Mouse (Mus musculus) spleen, postnatal 14 days (tissue): ENCODE data around the gene Mme.

Experiments used
- DNase-seq, 2 experiments: peaks; one replicate each; pipeline ENCODE4 v3.0.0; 2021 to 2022; ENCODE audit warnings: low spot score in 2 of 2

The Mme gene

DNA sequence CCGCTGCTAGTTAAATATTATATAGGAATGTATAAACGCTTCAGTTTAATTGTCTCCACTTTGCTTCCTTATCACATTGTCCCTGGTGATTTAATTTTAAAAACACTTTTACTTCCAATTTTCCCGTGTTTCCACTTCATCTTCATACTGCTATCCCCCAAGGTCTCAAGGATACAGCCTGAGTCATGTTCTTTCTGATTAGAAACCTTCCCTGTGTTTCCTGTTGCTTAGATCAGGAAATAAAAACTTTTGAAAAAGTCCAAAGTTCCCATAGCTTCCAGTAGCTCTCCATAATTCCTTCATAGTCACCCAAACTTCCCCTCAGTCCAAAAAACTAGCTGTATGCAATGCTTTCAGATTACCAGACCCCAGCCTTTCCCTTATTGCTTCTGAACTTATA is 109.4 kb downstream of the Mme start:
- DNase-seq = no peak

- DNase-seq = no peak
Measured at GRCm38 (mm10) chr3:63351680-63352260, 110.4 kb downstream of the Mme start.

GRCm38 (mm10) chr3:63359512-63359911 is 118.2 kb downstream of the Mme start:
- no peak for DNase-seq

- DNase-seq = no peak
Measured at GRCm38 (mm10) chr3:63384989-63385388, 143.7 kb downstream of the Mme start.

DNA sequence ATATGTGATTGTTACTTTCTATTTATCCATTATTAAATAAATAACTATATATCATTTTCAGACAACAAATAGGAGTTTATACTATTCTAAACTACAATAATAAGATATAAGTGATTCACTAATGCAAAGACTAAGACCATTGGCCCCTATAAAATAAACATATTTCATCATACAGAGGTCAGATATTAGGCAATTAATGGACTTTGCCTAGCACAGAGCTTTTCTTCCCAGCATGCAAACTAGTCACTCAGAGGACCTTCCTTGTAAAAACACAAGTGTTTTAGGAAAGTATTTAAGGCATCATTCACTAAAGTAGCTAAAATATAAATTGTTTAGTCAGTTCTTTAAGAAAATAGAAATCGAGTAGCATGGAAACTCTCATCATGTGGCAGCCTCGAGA is 149.4 kb downstream of the Mme start:
- DNase-seq = no peak

GRCm38 (mm10) chr3:63391348-63391747 is 150.0 kb downstream of the Mme start:
- DNase-seq = no peak

DNA sequence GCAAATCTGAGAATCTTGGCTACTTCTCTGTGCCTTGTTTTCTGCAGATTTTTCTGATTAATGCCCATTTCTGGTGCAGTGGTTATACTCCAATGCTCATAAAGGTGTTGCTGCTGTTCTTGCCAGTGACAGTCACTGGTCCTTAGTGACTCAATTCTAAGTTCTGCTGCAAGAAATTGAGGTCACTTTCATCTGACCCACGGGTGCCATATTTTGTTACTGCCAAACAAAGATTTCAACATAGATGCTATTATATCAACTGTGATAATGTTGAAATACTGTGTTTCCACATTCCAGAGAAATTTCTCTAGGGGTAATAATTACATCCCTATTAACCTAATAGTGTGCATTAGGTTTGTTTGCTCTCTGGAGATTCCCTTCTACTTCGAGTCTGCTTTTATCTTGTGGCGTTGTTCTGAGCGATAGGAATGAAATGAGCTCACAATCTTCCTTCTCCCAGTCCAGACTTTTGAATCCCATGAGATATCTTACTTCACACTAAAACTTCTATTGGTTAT is 153.1 kb downstream of the Mme start:
- DNase-seq = no peak

GRCm38 (mm10) chr3:63398171-63398570 is 156.8 kb downstream of the Mme start:
- DNase-seq = no peak

- no peak for DNase-seq
Measured at GRCm38 (mm10) chr3:63406438-63406837, 165.1 kb downstream of the Mme start.

GRCm38 (mm10) chr3:63411006-63411405 is 169.7 kb downstream of the Mme start:
- DNase-seq = no peak

DNA sequence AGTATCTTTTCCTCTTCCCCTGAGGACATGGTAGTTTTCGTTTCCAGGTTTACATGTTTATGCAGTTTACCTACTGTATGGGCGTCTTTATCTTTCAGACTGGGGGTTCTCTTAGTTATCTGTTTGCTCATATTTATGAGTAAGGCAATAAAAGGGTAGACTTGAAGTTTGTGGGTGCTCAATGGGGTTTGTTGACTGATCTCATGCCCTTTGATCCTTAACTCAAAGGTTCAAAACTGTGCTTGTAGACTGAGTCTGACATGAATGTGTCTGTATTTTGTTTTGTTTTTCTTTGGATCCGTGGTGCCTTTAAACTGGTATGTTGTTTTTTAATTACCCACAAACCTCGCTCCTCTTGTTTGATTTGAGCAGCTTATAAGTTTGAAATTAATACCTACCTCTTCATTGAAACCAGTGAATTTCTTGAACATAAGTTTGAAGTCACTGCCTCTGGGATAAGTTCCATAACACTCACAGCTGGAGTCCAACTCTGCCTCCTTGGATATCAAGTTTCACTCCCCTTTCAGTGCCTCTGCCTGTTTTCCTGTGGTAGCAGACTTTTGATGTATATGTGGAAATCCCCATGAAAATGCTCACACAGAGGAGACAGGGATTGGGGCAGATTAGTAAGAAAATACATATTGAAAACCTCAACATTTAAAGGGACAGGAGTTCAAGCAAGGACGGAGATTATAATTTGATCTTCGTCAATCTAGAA is 171.0 kb downstream of the Mme start:
- DNase-seq = no peak

- DNase-seq = no peak
Measured at GRCm38 (mm10) chr3:63413046-63413911, 171.9 kb downstream of the Mme start.

DNA sequence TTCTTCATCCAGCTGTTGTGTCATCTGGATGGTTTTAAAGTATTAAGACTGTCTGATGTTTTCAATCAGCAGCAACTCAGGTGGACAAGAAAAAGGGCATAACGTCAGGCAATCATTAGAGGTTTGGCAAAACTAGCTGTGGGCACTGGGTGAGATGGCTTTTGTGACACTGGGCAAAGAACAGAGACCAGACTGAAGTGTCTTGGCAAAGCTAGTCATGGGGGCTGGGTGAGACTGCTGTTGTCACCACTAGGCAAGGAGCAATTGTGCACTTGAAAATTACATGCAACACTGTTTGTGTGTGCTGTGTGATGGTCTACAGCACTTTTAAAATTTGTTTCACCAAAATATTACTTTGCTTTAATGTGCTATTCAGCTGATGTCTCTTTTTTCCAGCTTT is 175.9 kb downstream of the Mme start:
- DNase-seq = no peak

DNA sequence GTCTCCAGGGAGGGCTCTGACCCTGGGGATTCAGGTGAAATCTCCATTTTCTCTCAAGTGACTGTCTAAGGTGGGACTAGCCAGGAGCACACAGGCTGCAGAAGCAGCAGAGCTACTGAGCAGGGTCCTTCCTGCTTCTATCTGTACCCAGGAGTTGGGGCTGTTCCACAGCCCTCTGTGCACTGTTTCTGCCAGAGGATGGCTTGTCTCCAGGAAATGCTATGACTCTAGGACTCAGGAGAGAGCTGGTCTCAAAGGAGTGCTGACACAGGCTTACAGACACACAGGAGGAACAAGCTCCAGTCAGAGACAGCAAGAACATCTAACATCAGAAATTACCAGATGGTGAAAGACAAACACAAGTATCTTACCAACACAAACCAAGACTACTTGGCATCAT is 176.4 kb downstream of the Mme start:
- no peak for DNase-seq

DNA sequence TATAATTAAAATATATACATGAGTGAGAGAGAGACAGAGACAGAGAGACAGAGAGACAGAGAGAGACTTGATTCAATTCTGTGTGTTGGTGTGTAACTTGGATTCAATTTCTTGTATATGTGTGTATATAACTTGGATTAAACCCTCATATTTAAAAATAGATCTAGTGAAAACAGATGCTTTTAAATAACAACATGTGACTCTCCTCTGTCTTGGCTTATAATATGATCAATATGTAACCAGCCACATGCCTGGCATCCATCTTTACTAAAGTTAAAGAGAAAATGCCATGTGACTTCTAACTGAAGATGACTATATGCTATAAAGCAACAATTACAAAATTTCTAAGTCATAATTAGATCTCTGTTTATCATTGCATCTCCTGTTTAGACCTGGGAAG is 182.2 kb downstream of the Mme start:
- no peak for DNase-seq
